In genomic region chr7:19796697-19797588, GRCm38 (mm10) we compare ENCODE assay signal across 7 mouse cellular contexts. TPM values are rescaled to one million over a fixed set of nuclear protein-coding genes. Genes with fewer than 3 reads are reported as not detected.
DNase-seq lines count a peak whose midpoint lies in the region; ATAC-seq and TF ChIP-seq lines count a peak whose summit lies in the region.

Gene Cblc, minus strand, starts transcription at chr7:19796809.

- H3K36me3 ChIP-seq in forebrain, embryonic 14.5 days (ENCODE audit: control insufficient read depth, insufficient read depth, low read length): no peaks in the 10 kb centered on the region
- no peaks in the 10 kb centered on the region for H3K36me3 ChIP-seq in megakaryocyte, embryonic 14.5 days (replicated peaks; ENCODE audit: low read length)
- peaks cover 5% of the 10 kb centered on the region for H3K36me3 ChIP-seq in small intestine, adult 2 months (ENCODE audit: control insufficient read depth, insufficient read depth, low read length)

- peak within 1 kb of the TSS; percentile 29 for H3K4me3 ChIP-seq in bone marrow macrophage, adult 2 months (ENCODE audit: insufficient read depth, low read length)
- H3K4me3 ChIP-seq in forebrain, embryonic 14.5 days (ENCODE audit: low read depth, low read length): no peak within 1 kb of the TSS
- peak within 1 kb of the TSS; percentile 81 for H3K4me3 ChIP-seq in megakaryocyte, embryonic 14.5 days (replicated peaks)
- peak within 1 kb of the TSS; percentile 84 for H3K4me3 ChIP-seq in small intestine, adult 2 months (ENCODE audit: low read depth, low read length)

- intact Hi-C loops in heart, postnatal 25 days (cut with DNase I): no loop called here

- no peaks in the 10 kb centered on the region for H3K9me3 ChIP-seq in forebrain, embryonic 14.5 days (replicated peaks; ENCODE audit: control insufficient read depth, low read length)
- no peaks in the 10 kb centered on the region for H3K9me3 ChIP-seq in megakaryocyte, embryonic 14.5 days

- peaks cover 19% of the 10 kb centered on the region for H3K27me3 ChIP-seq in forebrain, embryonic 14.5 days (replicated peaks; ENCODE audit: control insufficient read depth, insufficient read depth, low read length)
- H3K27me3 ChIP-seq in megakaryocyte, embryonic 14.5 days (replicated peaks): peaks cover 43% of the 10 kb centered on the region
- no peaks in the 10 kb centered on the region for H3K27me3 ChIP-seq in small intestine, adult 2 months (ENCODE audit: control insufficient read depth, insufficient read depth, low read length)

- no peak within 1 kb of the TSS for H3K4me2 ChIP-seq in forebrain, embryonic 14.5 days (ENCODE audit: low read length)

- peaks cover 7% of the 10 kb centered on the region for H3K4me1 ChIP-seq in bone marrow macrophage, adult 2 months (ENCODE audit: control insufficient read depth, insufficient read depth, low read length)
- H3K4me1 ChIP-seq in forebrain, embryonic 14.5 days (ENCODE audit: control insufficient read depth, insufficient read depth, low read length): no peaks in the 10 kb centered on the region
- H3K4me1 ChIP-seq in megakaryocyte, embryonic 14.5 days: peaks cover 17% of the 10 kb centered on the region
- H3K4me1 ChIP-seq in small intestine, adult 2 months (ENCODE audit: control insufficient read depth, insufficient read depth, insufficient read length, low read length): peaks cover 10% of the 10 kb centered on the region

- TF ChIP-seq CTCF in bone marrow macrophage, adult 2 months (IDR thresholded peaks at IDR 0.05; ENCODE audit: low read depth, low read length): peak; percentile 78
- TF ChIP-seq CTCF in small intestine, adult 2 months (IDR thresholded peaks at IDR 0.05; ENCODE audit: extremely low read depth, insufficient read length, insufficient replicate concordance, low read depth, low read length): peak; percentile 86

- WGBS in forebrain, embryonic 14.5 days: 3% methylated on average over 32 of the region's 32 CpGs
- WGBS in small intestine, adult 2 months: 1% methylated on average over 32 of the region's 32 CpGs

- H3K27ac ChIP-seq in bone marrow macrophage, adult 2 months (ENCODE audit: insufficient read depth, low read depth, low read length): no peak within 1 kb of the TSS
- no peak within 1 kb of the TSS for H3K27ac ChIP-seq in forebrain, embryonic 14.5 days (ENCODE audit: low read depth, low read length)
- H3K27ac ChIP-seq in small intestine, adult 2 months (ENCODE audit: insufficient read depth, low read depth, low read length): peak within 1 kb of the TSS; percentile 92

- ATAC-seq in forebrain, embryonic 14.5 days: no peak

- TF ChIP-seq POLR2A in bone marrow macrophage, adult 2 months (IDR thresholded peaks at IDR 0.05; ENCODE audit: borderline replicate concordance, low read depth, low read length): no peak
- peak; percentile 87 for TF ChIP-seq POLR2A in small intestine, adult 2 months (IDR thresholded peaks at IDR 0.05; ENCODE audit: low read depth, low read length)

- H3K9ac ChIP-seq in forebrain, embryonic 14.5 days (ENCODE audit: low read length): no peak within 1 kb of the TSS

- peak; percentile 59 for DNase-seq in MEL-GATA-1-ER (ENCODE audit: extremely low read depth, low read depth)
- DNase-seq in forebrain, embryonic 14.5 days (ENCODE audit: low spot score): peak; percentile 28
- peak; percentile 50 for DNase-seq in heart, postnatal 25 days (ENCODE audit: low spot score)
- DNase-seq in layer of hippocampus, postnatal 10 days (ENCODE audit: low spot score in 2 of 2): peak; percentile 64 to 71

RNA-seq across cellular contexts. Expression of gene Cblc, which starts in this region (rescaled TPM):
- polyA plus RNA-seq in bone marrow macrophage, adult 2 months (2012; ENCODE audit: insufficient read depth, insufficient read length, missing spikeins): not detected in 2 replicates
- not detected in 2 replicates for polyA plus RNA-seq in forebrain, embryonic 14.5 days (2014; fragmentation: Nextera tagmentation; extraction: Ambion mirVana)
- total RNA-seq in heart, postnatal 25 days (2021): under 1 TPM in 1 of 2 experiments, not detected in 1; 0.73 TPM
- not detected for total RNA-seq in layer of hippocampus, postnatal 10 days (2021)
- not detected in 2 replicates for polyA plus RNA-seq in megakaryocyte, embryonic 14.5 days (2012; ENCODE audit: insufficient read depth, low replicate concordance)
- 56.7 and 145 TPM in 2 replicates for polyA plus RNA-seq in small intestine, adult 2 months (2012; rRNA removed)

Comparison
In these comparisons a context has a peak if more than half of its experiments do, and no peak if none do; other contexts are left out.
1. RNA of gene Cblc (polyA plus RNA-seq): 56.7 to 145 TPM in small intestine, adult 2 months; not detected in forebrain, embryonic 14.5 days, not detected in bone marrow macrophage, adult 2 months and not detected in megakaryocyte, embryonic 14.5 days; every median in the first group is over 10 times any median in the second.
2. Peak in DNase-seq in forebrain, embryonic 14.5 days; RNA of the gene not detected or under 1 TPM.
3. Peak in DNase-seq in heart, postnatal 25 days; RNA of the gene not detected or under 1 TPM.
4. Peak in DNase-seq in layer of hippocampus, postnatal 10 days; RNA of the gene not detected or under 1 TPM.
5. Peak in every context shown above with its lines, with median percentiles within 50 percentile points of each other: DNase-seq.